Mouse (Mus musculus): ENCODE data around the gene 2410004P03Rik. TPM values are rescaled to one million over a fixed set of nuclear protein-coding genes. Genes with fewer than 3 reads are reported as not detected.
"Not testable (repeated sequence)": the region's sequence is repeated elsewhere in the genome, so short reads cannot be mapped to it uniquely, and the experiment has no call there.

Gene 2410004P03Rik
- total RNA-seq, 2 experiments from 2014 or later, result 1.2 to 2.4 TPM

DNA sequence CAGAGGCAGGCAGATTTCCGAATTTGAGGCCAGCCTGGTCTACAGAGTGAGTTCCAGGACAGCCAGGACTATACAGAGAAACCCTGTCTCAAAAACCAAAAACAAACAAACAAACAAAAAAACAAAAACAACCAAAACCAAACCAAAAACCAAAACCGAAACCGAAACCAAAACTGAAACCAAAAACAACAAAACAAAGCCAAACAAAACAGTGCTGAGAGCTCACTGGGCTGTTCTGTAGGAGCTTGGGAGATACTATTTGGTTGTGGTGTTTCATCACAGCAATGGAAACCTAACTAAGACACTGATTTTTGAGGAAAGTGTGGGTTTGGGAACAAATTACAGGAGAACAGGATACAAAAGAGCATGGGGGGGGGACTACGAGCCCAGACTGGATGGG, 10.6 kb upstream of the 2410004P03Rik start:
- intact Hi-C loops (cut with DNase I), result no loop called here
- DNase-seq, result no peak

- intact Hi-C loops (cut with DNase I); DNase-seq: not testable (repeated sequence)
Observed at GRCm38 (mm10) chr12:17021125-17021524, 9.6 kb upstream of the 2410004P03Rik start.

DNA sequence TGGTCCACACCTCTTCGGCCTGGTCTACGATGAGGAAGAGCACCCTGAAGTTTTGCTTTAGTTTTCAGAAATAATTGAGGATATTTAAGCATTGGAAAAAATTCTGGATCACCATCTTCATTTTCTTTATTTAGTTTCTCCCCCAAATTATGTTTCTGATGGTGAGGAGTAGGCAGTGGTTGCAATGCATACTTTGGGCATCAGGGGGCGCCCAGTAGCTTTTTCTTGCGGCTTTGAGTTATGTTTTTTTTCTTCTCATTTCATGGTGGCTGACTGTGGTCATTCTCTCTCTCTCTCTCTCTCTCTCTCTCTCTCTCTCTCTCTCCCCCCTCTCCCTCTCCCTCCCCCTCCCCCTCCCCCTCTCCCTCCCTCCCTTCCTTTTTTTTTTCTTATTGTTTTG, 6.9 kb upstream of the 2410004P03Rik start:
- peak; percentile 68 for DNase-seq
- intact Hi-C loops (cut with DNase I), result no loop called here

GRCm38 (mm10) chr12:17015711-17016110, 4.2 kb upstream of the 2410004P03Rik start:
- intact Hi-C loops (cut with DNase I), result no loop called here
- DNase-seq, result peak; percentile 17

DNA sequence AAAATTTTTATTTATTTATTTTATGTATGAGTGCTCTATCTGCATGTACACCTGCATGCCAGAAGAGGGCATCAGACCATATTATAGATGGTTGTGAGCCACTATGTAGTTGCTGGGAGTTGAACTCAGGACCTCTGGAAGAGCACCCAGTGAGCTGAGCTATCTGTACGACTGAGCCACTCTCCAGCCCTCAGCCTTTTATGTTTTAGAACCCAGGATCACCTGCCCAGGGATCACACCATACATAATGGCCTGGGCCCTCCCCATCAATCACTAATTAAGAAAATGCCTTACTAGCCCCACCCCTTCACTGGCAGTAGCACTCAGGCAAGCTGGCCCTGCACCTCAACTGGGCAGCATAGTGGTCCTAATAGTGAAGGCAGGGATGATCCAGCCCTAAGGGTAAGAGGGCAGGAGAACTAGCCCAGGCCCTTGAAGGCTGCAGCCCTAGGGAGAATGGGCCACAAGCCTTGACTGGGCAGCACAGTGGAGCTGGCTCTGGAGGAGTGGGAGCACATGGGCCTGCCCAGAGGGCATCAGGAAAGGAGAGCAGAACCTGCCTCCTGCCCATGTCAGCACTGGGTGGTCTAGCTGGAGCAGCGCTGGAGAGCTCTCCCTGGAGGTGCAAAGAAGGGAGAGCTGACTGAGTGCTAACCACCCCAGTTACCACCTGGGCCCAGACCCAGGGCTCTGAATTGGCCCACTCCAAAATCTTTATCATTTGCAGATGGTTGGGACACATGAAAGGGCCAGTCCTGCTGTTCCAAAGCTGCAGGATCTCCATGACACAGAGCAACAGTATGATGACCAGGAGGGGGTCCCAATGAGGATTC, 756 bp upstream of the 2410004P03Rik start:
- DNase-seq, result no peak
- intact Hi-C loops (cut with DNase I), result no loop called here

DNA sequence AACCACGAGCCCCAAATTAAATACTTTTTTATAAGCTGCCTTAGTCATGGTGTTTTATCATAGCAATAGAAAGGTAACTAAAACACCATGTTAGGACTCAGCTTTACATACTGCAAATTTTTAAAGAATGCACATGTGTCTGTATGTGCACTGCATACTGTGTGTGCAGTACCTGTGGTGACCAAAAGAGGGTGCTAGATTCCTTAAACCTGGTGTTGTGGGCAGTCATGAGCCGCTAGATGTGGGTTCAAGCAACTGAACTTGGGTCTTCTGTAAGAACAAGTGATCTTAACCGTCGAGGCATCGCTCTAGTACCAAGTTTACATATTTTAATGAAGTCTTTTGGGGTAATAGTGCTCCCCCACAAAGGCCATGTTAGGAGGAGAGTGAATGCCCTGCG, 2.1 kb downstream of the 2410004P03Rik start:
- intact Hi-C loops (cut with DNase I), result no loop called here
- DNase-seq, result no peak

DNA sequence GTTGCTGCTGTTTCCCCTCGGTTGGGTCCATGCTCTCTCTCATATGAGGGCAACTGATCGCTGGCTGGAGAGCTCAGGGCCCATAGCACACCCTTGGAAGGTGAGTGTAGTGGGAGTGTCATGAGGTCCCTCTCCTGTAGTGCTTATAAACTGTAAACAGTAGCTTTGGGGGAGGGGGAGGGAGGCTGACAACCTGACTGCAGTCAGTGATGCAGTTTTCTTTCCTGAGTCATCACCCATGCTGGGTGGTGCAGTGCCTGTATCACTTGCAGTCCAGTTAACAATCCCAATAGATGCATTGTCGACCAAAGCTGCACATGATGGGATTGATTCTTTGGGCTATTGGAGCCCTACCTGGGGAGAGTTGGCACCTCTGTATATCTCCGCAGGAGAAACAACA, 10.3 kb downstream of the 2410004P03Rik start:
- intact Hi-C loops (cut with DNase I), result no loop called here
- no peak for DNase-seq

GRCm38 (mm10) chr12:17000628-17001027, 10.9 kb downstream of the 2410004P03Rik start:
- no peak for DNase-seq
- intact Hi-C loops (cut with DNase I), result no loop called here

DNA sequence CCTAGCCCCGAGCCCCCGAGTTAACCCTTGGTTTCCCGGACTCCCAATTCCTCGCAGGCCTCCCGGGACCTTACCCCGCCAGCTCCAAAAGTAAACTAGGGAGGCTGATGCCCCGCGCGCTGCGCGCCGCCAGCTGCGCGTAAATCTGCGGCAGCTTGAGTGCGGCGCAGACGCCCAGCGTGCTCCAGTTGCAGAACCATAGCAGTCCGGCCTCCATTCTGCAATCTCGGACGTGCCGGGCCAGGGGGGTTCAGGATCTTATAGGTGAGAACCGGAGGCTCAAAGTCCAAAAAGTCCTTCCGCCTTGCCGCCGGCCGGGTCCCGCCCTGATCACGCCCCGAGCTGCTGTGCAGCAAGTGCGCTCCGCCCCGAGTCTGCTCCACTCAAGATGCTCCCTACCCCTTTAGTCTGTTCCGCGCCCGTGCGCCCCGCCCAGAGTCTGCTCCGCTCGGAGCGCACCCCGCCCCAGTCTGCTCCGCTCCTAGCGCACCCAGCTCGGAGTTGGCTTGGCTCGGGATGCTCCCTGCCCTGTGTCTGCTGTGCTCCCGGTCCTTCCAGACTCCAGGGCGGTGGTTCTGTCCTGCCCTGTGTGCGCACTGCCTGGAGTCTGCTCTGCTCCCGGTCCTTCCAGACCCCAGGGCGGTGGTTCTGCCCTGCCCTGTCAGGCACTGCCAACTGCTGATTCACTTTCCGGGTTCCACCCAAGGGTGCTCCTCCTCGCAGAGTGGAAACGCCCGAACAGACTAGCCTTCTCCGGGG, 11.6 kb downstream of the 2410004P03Rik start, which contains the start of gene Pqlc3:
Pqlc3 (minus strand) TSS at position 670 of the 759 bp plus-strand sequence.
- DNase-seq, result peak; percentile 58
- intact Hi-C loops (cut with DNase I), result loop anchor here (10.0 kb wide), 1 partner anchor 275 kb away; no protein-coding TSS in a partner anchor

- intact Hi-C loops (cut with DNase I), result loop anchor here (10.0 kb wide), 1 partner anchor 274 kb away; no protein-coding TSS in a partner anchor
- no peak for DNase-seq
Observed at GRCm38 (mm10) chr12:16999146-16999545, 12.4 kb downstream of the 2410004P03Rik start.

DNA sequence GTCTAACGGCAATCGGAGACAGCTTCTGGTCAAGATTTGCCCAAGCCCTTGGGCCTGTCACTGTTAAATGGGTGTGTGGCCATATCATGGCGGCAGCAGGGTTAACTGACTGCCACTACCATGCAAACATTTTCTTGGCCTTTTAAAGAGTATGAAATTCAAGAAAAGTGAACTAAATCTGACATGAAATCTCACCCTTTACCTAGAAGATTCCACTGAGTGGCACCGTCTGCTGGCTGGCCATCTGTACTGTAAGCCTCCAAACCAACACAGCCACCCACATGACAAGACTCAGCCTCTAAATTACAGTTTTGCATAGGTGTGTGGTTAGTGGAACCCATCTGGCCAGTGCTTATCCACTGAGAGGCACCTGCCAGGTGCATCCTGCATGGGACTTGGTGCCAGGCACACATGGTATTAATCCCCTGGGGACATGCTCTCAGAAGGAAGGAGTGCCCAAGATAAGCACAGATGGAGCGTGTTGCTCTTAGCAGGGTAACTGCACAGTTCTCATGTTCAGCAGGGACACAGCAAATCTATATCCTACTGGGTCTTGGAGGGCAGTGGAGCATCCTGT, 14.6 kb downstream of the 2410004P03Rik start:
- intact Hi-C loops (cut with DNase I), result loop anchor here (10.0 kb wide), 1 partner anchor 272 kb away; no protein-coding TSS in a partner anchor
- no peak for DNase-seq

- no peak for DNase-seq
- intact Hi-C loops (cut with DNase I), result loop anchor here (10.0 kb wide), 1 partner anchor 271 kb away; no protein-coding TSS in a partner anchor
Observed at GRCm38 (mm10) chr12:16996281-16996680, 15.2 kb downstream of the 2410004P03Rik start.

GRCm38 (mm10) chr12:16994291-16994690, 17.2 kb downstream of the 2410004P03Rik start:
- DNase-seq, result no peak
- intact Hi-C loops (cut with DNase I), result loop anchor here (10.0 kb wide), 1 partner anchor 269 kb away; no protein-coding TSS in a partner anchor

- intact Hi-C loops (cut with DNase I), result loop anchor here (10.0 kb wide), 1 partner anchor 268 kb away; no protein-coding TSS in a partner anchor
- no peak for DNase-seq
Observed at GRCm38 (mm10) chr12:16992355-16992754, 19.2 kb downstream of the 2410004P03Rik start.

DNA sequence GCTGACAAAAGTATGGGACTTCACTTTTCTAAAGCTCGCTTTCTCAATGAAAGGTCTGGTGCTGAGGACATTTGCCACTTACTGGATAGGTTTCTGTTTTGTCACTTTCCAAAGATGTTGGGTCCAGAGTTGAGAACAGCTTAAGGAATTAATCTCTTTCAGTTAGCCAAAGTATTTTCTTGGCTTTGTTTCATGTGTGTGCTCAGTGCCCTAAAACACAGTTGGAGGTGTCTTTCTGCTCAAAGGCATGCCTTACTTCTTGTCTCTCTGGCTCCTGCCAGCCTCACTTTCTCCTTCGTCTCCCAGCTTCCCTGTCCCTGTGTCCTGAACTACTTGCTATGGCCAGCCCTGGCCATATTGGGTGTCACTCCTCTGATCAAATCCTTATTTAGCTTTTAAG, 20.2 kb downstream of the 2410004P03Rik start:
- intact Hi-C loops (cut with DNase I), result loop anchor here (10.0 kb wide), 1 partner anchor 267 kb away; no protein-coding TSS in a partner anchor
- no peak for DNase-seq

DNA sequence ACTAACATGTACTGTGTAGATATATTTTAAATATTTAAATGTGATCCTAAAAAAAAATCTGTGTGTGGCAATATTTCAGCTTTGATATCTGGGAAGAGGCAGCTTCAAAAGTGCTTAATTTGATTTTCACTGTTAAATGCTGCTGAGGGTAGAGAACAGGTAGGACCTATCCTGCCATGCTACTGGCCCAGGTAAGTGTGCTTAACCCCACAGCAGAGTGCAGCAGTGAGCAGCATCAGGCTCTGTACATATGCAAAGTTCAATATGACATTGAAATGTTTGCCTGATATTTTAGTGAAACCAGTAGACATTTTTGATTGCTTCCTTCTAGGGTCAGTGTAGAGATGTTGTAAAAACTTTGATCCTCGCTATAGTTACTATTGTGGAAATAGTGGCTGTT, 25.7 kb downstream of the 2410004P03Rik start:
- no peak for DNase-seq
- intact Hi-C loops (cut with DNase I), result no loop called here

GRCm38 (mm10) chr12:16977120-16977519, 34.4 kb downstream of the 2410004P03Rik start:
- intact Hi-C loops (cut with DNase I), result no loop called here
- DNase-seq, result no peak

GRCm38 (mm10) chr12:16966811-16967210, 44.7 kb downstream of the 2410004P03Rik start:
- no peak for DNase-seq
- intact Hi-C loops (cut with DNase I), result no loop called here

DNA sequence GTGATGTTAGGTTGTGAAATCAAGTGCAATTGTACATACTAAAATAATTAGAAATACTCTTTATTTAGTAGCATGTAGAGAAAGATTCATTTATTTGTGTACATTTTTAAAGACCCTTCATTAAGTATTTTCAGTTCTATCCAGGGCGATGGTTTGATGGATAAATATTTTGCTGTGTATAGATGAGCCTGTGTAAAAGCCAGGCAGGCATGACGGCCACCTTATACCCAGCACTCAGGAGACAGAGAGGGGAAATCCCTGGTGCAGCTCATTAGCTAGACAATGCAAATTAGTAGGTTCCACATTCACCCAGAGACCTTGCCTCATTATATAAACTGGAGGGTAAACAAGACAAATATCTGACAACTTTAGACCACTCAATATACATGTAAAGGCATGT, 48.2 kb downstream of the 2410004P03Rik start:
- no peak for DNase-seq
- intact Hi-C loops (cut with DNase I), result no loop called here

DNA sequence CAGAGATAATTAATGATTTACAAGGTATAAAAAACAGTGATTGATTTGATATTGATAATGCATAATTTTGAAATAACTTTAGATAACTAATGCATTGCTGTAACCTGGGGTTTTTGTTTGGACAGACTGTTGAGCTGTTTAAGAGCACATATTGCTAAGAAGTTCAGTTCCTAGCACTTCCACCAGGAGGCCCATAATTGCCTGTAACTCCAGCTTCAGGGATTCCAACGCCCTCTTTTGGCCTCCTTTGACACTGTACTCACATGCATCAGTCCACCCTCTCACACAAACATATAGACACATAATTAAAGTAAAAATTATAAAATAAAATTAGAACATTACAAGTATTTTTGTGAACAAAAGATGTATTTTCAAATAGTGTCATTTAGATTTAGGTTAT, 52.7 kb downstream of the 2410004P03Rik start:
- no peak for DNase-seq
- intact Hi-C loops (cut with DNase I), result no loop called here

All from left cerebral cortex, postnatal 4 days (tissue).